Mouse (Mus musculus): ENCODE data around the gene Pcmt1.
"Not testable (repeated sequence)": the region's sequence is repeated elsewhere in the genome, so short reads cannot be mapped to it uniquely, and the experiment has no call there.

Pcmt1 gene

DNA sequence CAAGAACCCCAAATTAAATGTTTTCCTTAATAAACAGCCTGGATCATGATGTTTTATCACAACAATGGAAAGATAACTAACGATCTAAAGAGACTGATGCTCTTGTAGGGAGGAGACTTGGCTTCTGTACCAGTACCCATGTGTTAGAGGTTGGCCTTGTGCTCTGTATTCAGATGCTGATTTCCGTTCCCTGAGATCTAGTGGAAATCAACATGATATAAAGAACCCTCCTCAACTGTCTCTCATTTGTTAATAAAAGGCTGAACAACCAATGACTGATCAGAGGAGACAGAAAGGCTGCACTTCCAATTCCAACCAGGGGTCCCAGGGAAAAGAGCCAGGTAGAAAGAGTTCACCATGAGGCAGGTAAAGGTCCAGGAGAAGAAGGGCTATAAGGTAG, 35.0 kb downstream of the Pcmt1 start:
- DNase-seq (ENCODE audit: low spot score): no peak

DNA sequence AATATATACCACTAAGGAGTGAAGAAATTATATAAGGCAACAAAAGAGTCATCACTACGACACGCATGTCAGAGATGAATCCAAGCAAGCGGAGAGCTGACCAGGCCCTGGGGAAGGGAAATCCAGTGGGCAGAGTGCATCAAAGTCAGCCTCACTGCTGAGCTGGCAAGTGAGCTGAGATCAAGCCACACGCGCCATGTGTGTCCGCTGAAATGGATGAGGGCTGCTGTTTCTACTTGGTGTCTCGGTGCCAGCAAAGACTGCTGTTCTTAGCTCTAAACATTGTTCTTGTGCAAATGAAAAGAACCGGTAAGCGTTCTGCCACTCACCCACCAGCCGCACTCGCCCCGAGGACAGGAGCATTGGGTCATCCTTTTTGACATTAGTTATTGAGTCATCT, 40.6 kb downstream of the Pcmt1 start:
- no peak for DNase-seq (ENCODE audit: low spot score)

DNA sequence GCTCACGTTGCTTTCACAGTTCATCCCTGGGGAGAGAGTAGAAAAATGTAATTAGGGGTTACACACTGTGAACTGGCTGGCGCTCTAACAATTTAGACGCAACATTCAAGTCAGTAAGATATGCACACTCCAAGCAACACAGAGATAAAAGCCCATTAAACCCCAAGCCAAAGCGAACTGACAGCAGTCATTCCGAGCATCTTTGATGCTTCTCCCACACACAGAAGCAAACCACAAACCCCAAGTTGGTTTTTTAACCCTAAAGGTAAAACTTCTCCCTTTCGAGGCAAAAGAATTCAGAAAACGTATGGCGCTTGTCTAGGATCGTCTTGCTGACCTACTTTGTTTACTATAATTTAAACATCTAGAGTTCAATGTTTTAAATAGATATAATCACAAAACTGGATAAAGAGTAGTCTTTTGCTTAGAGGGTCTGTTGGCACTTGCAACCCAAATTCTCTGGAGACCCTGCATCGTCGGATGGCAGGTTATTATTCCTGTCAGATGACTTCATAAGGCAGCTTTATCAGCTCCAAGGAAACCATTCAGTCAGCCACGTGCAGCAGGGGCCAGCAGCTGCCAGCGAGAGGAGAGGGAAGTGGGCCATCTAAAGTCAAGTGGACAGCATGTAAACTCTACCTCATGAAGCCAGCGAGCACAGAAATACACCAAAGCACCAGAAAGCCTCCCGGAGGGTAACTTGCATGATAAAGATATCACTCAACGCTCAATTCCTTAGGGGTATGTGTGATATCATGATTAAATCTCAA, 49.8 kb downstream of the Pcmt1 start:
- DNase-seq (ENCODE audit: low spot score): no peak

DNA sequence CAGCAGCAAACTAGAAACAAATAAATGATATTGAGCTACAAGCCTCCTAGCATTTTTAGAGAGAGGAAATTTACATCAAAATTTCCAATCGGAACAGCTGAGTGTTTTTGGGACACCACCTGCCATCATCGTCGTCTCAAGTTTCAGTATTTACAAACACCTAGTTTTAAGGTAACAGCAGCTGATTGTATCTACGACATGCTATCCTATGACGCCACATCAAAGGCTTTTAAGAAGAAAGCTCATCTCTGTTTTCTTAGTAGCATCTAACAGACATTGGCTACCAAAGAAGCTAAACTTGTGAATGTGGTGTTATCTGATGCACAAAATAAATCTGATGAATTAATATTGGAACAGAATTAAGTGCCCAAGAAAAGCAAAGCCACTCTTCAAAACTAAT, 50.6 kb downstream of the Pcmt1 start:
- DNase-seq (ENCODE audit: low spot score): no peak

DNA sequence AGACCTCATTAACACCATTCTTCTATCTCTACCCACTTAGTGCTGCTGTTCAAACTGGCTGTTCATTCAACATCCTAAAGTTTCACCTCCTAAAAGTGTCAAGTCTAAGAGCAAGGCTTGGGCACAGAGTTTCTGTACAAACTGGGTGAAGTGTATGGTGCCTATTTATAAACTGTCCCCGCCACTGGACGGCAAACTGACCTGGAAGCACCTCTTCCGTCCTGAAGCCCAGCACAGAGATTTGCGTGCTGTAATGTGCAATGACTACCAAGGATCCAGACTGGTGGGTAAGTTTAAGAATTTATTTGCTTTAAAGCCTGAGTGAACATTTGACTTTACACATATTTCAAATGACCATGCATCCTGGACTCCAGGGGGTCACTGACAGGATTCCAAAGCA, 51.8 kb downstream of the Pcmt1 start:
- DNase-seq (ENCODE audit: low spot score): no peak

DNA sequence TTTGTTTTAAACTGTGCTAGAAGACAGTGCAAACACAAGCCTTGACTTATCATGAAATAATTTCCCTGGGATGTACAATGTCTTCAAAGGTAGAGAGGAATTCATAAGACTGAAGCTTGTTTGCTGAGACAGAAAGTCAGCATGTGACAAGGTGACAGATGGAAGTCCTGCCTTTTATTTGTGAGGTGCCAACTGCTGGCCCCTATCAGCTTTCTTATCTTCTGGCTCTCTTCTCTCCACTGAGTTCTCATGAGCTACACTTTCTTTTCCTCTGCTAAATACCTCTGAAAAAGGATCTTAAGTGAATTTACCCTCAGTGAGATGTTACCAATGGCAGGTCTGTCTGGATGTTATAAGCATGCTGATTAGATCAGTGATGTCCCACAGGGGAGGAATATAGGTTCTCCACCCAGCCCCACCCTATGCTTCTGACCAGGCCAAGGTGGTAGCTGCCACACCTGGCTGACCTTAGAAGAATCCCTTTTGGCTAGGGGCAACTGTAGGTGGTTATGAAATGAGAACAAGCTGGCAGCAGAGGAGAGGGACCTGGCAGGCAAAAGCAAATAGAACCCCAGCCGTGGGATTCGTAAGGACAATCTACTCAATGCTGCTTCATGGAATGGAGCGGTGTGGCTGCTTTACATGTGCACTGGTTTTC, 56.9 kb downstream of the Pcmt1 start:
- DNase-seq (ENCODE audit: low spot score): no peak

DNA sequence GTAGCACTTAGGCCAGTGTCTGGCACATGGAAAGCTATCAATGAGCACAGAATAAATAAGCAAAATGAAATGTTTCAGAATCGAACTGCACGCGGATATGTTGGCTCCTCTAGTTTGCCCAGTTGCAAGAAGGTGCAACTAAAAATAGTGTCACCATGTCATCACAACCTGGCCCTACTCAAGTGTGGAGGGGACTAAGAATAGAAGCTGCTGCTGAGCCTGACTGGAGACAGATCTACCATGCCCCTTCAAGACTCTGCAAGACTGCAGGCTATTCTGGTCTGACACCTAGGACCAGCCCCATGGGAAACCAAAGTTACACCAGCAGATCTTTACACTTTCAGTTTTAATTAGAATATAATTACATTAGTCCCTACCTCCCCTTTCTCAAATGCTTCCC, 58.6 kb downstream of the Pcmt1 start:
- DNase-seq (ENCODE audit: low spot score): no peak

DNA sequence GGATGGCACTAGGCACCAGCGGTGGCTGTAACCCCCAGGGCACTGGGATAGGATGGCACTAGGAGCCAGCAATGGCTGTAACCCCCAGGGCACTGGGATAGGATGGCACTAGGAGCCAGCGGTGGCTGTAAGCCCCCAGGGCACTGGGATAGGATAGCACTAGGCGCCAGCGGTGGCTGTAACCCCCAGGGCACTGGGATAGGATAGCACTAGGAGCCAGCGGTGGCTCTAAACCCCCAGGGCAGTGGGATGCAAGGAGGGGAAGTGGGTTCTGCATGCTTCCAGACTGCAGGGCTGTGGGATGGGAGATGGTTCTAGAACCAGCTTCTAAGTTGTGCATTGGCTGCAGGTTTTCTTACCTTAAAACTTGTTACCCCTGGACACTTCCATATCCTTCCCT, 60.2 kb downstream of the Pcmt1 start:
- DNase-seq (ENCODE audit: low spot score): no peak

DNA sequence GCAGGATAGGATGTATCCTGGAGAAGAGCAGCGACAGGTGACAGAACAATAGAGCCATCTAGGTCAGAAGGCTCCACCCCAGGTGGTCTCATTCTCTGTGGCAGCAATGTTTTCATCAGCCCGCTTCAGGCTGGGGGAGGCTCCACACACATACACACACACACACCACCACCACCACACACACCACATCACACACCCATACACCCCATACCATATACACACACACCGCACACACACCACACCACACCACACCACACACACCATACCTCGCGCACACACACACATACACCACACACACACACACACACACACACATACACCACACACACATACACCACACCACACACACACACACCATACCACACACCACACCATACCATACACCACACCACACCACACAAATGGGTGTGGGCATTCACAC, 61.1 kb downstream of the Pcmt1 start:
- DNase-seq (ENCODE audit: low spot score): no peak

DNA sequence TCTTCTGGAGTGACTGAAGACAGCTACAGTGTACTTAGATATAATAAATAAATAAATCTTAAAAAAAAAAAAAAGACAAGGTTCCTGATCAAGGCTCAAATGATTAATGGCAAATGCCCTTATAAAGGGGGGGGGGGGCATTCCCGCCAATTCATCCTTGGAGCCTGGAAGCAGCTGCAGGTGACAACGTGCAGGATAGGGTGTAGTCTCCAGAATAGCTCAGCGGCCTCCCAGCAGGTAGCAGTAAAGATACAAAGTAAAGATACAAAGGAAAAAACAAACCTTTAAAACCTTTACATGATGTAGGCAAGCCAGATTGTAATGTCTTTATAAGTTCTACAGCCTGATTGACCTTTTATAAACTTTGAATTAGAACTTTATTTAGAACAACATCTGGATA, 63.4 kb downstream of the Pcmt1 start:
- not testable (repeated sequence) for DNase-seq (ENCODE audit: low spot score)

DNA sequence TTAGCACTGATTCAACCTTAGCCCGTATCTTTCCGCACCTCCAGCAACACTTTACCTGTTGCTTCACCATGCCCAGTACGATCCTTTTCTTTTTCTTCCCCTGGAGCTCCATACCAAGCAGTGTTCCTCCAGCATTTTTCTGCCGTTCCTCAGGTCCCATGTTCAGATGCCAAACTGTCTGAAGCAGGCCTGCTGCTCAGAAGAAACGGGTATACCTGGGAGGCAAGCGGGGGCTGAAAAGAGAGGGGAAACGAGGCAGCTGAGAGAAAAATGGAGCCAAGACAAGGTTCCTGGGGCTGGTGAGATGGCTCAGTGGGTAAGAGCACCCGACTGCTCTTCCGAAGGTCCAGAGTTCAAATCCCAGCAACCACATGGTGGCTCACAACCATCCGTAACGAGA, 63.8 kb downstream of the Pcmt1 start:
- DNase-seq (ENCODE audit: low spot score): not testable (repeated sequence)

DNA sequence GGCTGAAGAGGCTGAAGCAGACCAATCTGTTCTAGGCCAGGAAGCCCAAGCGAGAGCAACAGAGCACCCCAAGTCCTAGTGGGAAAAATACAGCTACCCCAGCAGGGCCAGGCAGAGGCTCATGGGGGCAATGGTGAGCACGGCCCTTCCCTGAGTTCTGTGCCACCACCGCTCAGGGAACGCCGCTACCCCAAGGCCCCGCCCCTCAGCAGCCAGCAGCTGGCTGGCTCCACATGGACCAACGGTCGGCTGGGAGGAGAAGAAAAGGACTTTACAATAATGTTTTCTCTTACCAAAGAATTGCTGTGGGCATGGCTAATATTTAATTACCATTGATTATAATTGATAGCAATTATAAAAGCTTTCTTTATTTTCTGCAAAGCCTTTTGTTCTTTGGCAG, 66.1 kb downstream of the Pcmt1 start:
- DNase-seq (ENCODE audit: low spot score): no peak

DNA sequence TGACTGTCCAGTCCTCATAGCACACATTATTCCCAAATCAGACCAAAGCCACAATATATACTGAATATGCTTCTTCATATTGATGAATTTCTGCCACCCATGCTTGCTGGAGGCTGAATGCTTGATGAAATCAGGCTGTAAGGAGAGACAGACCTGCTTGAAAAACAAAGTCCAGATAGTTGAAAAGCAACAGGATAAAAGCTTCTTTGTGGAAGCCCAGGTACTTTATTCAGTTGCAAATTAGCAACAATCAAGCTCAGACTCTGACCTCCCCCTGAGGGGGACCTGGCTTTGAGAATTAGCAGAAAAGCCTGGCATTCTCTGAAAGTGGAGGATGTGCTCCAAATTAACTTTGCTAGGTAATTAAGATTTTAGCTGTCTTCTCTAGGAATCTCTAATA, 68.7 kb downstream of the Pcmt1 start:
- not testable (repeated sequence) for DNase-seq (ENCODE audit: low spot score)

DNA sequence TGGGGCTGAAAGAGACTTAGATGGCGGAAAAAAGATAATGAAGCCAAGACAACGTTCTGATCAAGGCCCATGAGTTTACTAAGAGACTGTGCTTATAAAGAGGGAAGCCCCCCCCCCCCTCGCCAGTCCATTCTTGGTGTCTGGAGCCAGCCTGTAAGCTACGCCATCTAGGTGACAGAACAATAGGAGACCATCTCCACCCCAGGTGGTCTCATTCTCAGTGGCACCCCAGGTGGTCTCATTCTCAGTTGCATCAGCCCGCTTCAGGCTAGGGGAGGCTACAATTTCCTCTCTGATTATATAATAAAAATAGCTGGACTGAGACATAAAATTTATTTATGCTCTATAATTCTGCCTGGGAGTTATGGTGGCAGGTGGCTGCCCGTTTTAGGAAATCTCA, 69.3 kb downstream of the Pcmt1 start:
- no peak for DNase-seq (ENCODE audit: low spot score)

DNA sequence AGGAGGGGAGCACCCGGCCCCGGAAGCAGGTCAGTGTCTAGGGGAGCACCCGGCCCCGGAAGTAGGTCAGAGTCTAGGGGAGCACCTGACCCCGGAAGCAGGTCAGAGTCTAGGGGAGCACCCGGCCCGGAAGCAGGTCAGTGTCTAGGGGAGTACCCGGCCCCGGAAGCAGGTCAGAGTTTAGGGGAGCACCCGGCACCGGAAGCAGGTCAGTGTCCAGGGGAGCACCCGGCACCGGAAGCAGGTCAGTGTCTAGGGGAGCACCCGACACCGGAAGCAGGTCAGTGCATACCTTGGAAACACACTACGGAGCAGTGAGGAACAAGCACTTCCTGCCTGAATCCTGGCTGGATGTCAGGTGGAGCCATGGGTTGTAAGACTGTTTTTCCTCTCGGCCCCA, 72.3 kb downstream of the Pcmt1 start:
- DNase-seq (ENCODE audit: low spot score): no peak

DNA sequence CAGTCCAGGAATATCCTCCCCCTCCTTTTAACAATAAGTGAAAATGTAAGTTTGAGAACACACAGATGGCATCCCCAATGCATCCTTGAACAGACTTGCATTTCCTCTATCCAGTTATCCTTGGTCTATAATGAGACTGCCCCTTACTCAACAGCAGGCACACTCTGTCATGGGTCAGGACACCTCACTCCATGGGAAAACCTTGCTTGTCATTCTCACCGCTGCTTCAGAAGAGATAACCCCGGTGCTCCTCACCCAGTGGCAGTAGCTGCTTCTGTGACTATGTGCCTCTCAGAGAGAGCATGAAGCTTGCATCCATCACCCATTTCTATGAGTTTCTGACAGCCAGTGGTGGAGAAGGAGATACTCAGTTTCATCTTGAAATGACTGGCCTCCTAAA, 74.5 kb downstream of the Pcmt1 start:
- no peak for DNase-seq (ENCODE audit: low spot score)

DNA sequence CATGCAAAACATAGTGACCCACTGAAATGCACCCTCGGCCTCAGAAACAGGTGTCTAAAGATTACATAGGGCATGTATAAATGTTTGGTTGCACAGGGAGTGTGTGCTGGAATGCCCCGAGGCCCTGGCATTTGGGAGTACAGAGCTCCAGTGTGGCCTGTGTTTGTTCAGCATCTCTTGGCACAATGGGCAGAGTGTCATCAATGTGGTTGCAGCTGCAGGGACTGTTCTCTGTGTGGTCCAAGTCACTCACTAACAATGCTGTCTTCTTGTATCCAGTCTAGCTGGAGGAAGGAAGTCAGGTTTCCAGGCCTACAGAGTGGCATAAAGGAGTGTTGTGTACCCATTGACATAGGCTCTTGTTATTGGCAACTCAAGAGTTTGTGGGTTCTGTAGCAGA, 75.8 kb downstream of the Pcmt1 start:
- no peak for DNase-seq (ENCODE audit: low spot score)

DNA sequence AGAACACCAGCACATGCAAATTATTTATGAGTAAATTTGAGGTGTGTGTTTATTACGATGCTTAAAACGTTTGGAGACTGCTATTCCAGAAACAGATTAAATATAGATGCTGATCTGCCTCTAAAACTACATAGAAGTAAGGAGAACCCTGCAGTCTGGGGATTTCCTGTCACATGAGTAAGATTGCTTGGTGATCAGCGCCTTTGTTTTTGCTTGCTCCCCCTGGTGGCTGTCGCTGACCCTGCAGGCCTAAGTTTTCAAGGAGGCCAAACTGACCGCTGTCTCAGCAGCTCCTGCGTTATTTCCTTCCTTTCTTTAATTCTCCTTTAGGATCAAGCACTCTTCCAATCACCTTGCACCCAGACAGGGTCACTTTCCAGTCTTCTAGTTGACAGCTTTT, 80.3 kb downstream of the Pcmt1 start:
- DNase-seq (ENCODE audit: low spot score): peak; percentile 83

DNA sequence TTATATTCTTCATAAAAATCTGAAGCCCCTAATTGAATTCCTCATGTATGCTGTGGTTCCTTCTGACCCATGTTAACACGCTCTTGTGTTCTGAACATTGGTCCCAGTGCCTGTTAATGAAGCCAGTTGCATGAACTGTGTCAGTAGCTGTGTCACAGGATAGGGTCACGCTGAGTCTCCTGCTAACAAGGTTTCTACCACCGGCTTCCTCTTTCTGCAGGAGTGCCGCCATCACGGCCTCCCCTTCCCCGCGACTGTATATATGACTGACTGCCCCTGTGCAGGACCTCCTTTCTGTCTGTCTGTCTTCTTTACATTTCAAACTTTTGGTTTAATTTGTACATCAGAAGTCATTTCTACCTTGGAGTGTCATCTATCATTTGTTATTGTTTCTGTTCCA, 82.8 kb downstream of the Pcmt1 start:
- no peak for DNase-seq (ENCODE audit: low spot score)

DNA sequence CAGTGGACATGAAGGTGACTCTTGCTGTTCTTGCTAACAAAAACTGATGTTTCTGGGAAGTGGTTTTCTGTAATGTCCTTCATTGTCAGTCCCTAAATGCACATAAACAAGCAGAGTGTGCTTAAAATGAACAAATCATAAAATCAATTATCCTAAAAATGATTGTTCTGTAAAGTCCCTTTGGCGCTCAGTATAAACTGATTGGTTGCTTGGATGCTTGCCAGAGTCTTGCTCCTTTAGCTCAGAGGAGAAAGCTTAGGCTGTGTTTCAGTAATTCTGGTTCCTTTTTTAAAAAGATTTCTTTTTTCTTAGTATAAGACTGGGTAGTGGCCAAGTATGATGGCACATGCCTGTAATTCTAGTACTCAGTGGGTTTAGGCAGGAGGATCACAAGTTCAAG, 84.7 kb downstream of the Pcmt1 start:
- no peak for DNase-seq (ENCODE audit: low spot score)

DNA sequence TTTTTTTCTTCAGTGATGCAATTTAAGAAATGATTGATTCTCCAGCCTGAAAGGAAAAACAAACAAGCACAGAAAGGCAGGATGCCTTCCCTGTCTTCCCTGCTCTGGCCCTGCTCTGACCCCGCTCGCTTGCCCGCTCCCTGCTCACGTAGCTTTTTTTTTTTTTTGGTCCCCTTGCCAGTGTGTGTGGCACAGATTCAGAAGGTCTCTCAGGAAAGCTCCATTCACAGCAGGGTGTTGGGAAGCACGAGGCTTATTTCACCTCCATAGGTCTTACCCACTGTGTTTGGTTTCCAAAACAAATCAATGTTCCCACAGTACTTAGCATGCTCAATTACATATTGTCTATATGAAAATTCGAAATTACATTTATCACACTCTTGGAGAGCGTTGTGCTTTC, 86.1 kb downstream of the Pcmt1 start:
- no peak for DNase-seq (ENCODE audit: low spot score)

DNA sequence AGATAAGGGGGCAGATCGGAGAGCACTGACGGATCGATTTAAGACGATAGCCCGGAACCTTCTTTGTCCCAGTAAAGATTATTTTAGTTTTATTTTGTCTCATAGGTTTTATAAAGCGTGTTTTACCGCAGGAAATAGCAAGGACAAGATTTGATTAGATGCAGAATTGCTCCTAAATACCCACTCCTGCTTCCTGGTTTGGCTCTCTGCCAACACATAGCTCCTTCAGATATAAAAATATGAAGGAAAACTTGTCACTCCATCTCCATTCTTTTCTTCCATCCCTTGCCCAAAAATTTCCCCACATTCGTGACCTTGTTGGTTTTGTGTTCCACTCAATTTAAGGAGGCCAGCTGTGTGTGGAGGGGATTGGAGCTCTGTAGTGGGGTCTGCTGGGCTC, 90.1 kb downstream of the Pcmt1 start:
- no peak for DNase-seq (ENCODE audit: low spot score)

DNA sequence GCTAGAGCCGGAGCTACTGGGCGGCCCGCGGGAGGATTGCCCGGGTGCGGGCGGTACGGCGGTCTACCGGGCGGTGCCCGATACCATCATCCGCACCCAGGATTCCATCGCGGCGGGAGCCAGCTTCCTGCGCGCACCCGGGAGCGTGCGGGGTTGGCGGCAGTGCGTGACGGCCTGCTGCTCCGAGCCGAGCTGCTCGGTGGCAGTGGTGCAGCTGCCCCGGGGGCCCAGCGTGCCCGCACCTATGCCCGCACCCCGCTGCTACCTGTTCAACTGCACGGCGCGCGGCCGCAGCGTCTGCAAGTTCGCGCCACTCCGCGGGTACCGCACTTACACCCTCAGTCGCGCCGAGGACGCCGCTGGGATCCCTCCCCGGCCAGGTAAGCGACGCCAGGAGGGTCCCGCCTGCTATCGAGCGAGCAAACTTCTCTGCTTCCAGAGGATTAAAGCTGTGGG, 90.7 kb downstream of the Pcmt1 start:
- no peak for DNase-seq (ENCODE audit: low spot score)
